Mouse (Mus musculus): ENCODE results near the gene Vipr2.

DNA sequence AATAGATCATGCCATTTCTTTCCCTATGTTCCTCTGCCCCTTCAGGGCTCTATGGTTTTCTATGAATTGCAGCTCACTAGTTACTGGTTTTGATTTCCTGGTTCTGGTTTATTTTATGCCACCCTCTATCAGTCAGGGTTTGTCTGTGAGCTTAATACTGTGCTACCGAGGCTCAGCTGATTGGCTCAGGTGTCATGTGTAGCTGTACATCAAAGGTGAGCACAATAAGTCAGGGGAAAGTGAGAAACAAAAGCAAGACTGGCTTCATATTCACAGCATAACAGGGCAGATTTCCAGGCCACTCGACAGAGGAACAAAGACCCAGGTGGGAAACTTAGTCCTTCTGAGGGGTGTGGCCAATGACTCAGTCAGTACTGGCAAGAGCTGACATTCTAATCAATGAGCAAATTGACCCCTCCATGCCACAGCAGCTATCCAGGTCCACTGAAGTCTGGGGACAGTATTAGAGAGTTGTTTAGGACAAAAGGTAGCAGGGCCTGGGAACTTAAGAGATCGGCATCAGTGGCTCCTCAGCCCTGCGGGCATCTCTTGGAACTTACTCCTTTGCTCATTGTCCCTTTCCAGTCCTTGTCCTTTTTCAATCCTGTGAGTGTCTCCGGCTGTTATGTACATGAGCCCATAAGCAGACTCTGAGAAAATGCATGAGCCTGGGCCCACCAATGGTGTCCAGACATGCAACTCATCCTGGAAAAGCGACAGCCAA, 105.8 kb downstream of the Vipr2 start:
- no peak for TF ChIP-seq EP300 (IDR thresholded peaks at IDR 0.05; ENCODE audit: insufficient read depth, low read depth, low read length)
- TF ChIP-seq POLR2A (IDR thresholded peaks at IDR 0.05; ENCODE audit: insufficient read depth, low read depth, low read length), result no peak

Measured in heart, adult 2 months (tissue).